Mouse (Mus musculus) B cell, adult 2 months (primary cell): ENCODE measurements around the gene Gm14226.
"Not testable (repeated sequence)": the region's sequence is repeated elsewhere in the genome, so short reads cannot be mapped to it uniquely, and the experiment has no call there.

Source experiments
- DNase-seq, 2 experiments: peaks; one replicate each; pipeline ENCODE4 v3.0.0; 2022

The Gm14226 gene

DNA sequence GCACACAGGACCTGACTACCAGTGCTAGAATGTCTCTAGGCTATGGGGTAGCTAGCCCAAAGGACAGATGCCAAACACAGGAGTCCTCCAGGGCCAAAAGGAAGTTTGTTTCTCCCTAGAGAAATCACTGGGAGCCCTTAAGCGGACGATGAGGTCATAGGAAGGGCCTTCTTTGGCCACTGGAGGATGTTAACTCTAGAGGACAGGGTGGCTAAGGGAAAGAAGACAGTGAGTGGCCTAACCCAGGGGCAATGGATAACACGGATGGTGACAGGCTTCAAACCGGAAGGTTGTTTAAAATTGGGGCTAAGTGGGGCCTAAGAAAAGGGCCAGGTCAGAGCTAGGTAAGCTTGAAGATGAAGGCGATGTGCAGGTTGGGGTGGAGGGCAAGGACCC, 32.0 kb downstream of the Gm14226 start:
- DNase-seq: no peak

DNA sequence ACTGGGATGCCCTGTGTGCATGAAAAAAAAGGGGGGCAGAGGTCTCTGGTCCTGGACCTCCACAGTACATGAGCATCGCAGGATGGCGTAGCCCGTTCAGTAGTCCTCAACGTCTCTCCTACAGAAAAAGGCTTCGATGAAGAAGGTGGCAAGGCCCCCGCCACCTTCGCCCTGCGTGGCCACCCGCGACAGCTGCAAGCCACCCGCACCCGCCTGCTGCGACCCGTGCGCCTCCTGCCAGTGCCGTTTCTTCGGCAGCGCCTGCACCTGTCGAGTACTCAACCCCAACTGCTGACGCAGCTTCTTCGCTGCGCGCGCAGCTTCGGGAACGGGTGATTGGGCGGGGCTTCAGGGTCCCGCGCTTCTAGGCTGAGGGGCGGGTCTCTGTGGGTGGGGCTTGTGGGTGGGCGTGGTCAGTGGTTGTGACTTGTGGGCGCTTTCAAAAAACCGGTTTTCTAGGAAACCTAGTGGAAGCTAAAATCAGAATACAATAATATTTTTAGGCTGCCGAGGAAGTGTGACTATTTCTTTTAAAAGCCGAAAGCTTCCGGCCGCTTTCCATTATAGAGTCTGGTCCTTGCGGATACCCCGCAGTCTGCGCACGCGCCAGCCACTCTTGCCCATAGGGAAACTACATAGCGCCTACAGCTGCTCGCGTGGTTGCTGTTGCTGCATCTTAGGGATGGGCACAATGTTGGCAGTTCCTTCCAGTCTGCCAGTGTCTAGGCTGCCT, 32.6 kb downstream of the Gm14226 start:
- DNase-seq: peak; percentile 96

DNA sequence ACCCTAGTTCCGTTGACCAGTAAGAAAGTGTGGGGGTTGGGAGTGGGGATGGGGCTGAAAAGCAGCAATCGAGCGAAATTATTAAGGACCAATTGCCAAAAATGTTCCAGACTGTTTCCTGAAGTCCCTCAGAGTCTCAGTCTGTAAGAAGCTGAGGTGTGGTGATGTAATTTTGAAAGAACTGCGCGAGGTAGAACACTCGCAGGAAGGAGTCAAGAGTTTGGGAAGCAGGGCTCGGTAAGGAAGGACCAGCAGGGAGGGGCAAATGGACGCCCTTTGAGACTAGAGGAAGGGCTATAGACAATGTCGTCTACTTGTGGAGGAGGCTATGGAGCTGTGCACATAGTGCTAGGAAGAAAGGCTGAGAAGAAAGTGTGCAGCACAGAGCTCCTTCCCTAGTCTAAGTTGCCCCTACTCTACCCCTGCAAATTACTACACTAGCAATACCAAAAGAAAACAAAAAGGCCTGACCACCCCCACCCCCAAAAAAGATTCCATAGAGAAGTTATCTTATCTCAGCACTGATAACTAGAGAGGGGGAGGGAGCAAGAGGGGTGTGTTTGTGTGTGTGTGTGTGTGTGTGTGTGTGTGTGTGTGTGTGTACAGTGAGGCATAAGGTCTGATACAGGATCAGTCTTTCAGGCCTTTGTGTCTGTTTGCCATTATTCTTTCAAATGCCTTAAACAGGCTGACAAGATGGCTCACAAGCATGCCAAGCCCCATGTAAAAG, 33.7 kb downstream of the Gm14226 start:
- DNase-seq: no peak

DNA sequence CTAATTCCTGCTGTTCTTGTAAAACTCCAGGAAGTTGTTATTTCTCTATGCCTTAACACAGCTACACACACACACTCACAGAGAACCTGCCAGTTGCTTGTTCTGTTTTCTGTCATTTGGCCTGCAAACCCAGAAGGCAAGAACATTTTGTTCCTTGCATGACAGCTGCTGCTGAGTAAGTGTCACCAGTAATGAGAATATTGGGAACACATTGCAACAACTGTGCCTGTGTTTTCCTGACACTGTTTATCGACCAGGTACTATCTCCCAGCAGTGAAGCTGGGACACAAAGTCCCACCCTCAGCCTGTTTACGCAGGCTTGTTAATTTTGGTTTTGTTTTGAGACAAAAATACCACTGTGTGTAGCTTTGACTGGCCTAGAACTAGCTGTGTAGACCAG, 34.6 kb downstream of the Gm14226 start:
- no peak for DNase-seq

DNA sequence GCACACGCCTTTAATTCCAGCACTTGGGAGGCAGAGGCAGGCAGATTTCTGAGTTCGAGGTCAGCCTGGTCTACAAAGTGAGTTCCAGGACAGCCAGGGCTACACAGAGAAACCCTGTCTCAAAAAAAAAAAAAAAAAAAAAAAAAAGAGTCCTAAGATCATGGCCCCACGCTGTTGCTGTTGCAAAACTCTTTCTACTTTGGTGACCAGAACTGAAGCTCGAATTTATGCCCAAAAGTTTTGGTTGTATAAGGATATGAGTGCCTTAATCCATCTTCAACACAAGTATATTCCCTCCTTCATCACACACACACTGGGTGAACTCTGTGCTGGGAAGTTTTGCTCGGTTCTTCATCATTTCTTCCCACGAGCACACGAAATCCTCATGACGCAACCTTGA, 35.4 kb downstream of the Gm14226 start:
- DNase-seq: not testable (repeated sequence)

DNA sequence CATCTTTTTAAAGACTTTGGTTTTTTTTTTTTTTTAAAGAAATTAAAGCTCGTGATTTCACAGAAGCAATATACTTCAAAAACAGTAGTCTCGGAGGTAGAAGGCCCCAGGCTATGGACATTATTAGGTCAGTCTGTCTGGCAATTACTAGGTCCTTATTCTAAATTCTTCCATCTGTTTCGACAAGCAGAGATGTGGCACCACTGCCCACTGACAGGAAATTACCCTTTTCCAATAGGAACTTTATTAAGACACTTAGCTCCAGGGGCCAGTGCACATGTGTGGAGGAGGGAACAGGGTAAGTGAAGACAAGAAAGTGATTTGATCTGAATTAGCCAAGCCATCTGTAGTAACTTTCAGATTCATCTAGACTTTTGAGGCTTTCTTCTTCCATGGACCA, 36.6 kb downstream of the Gm14226 start:
- no peak for DNase-seq

DNA sequence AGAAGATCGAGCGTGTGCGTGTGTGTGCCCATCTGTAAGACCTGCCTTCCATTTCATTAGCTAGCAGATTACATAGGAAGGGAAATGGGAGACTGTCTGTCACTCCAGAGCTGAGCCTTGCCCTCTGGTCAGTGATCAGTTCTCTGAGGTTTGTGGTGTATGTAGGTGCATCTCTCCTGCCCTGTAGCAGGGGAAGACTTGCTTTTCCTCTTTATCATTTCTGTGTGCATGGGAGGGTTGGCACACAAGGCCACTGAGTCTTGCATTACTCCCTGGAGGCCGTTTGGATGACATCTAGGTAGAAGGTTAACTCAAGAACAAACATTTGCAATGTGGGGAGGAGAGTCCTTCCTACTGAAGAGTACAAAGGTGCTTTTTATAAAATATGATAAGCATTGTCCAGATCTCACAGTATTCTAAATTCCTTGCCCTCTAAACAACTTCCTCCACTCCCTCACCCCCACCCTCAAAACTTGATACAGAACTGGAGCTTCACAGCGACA, 38.1 kb downstream of the Gm14226 start:
- DNase-seq: no peak

DNA sequence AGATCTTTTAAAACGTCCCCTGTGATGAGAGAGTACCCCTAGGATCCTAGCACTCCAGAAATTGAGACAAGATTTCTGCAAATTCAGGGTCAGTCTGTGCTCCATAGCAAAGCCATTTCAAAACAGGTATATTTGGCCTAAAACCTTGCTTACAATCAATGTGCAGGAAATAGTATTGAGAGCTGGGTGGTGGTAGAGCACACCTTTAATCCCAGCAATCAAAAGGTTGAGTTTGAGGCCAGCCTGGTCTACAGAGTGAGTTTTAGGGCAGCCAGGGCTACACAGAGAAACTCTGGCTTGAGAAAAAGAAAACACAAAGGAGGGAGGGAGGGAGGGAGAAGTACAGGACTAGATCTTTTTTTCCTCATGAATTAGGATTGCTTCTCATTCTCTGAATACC, 39.3 kb downstream of the Gm14226 start:
- no peak for DNase-seq

DNA sequence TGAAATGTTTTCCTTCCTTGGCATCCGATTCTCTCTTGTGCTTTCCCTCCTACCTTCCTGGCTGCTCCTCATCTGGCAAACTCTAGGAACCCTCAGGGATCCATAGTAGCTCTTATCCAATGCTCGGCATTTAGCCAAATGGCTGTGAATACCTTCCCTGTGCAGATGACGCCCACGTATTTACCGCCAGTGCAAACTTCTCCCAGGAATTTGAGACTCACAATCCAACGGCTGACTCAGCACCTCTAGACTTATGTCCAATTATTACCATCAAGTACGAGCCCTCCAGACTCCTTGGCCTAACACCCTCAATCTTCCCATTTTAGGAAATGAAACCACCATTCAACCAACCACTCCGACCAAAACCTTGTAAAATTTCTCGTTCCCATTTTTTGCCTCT, 53.0 kb downstream of the Gm14226 start:
- no peak for DNase-seq

DNA sequence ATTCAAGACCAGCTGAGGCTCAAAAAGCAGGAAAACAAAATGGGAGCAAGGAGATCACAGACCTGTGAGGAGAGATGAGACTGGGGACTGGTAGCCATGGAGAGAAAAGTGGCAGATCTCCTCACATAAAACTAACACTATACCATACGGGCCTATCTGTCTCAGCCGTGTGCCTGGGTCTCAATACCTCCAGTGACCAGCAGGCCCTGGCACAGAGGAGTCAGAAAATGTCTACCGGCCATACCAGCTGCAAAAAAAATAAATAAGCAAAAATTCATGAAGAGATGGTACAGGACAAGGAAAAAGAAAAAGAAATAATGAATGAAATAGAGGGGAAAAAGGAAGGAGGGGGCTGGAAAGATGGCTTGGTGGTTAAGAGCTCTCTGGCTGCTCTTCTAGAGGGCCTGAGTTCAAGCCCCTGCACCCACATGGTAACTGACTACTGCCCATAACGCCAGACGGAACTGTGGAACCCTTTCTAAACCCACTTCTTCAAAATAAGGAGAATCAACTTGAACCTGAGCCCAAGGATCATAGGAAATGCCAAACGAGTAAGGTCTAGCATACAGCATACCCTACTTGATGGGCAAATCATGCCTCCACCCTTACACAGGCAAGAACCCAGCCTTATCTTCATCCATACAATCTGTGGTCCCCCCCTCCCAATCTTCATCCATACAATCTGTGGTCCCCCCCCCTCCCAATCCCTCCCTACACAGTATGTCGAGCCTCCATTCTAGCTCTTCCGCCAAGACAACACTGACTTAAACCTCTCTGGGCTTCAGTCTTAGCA, 54.5 kb downstream of the Gm14226 start:
- DNase-seq: no peak

DNA sequence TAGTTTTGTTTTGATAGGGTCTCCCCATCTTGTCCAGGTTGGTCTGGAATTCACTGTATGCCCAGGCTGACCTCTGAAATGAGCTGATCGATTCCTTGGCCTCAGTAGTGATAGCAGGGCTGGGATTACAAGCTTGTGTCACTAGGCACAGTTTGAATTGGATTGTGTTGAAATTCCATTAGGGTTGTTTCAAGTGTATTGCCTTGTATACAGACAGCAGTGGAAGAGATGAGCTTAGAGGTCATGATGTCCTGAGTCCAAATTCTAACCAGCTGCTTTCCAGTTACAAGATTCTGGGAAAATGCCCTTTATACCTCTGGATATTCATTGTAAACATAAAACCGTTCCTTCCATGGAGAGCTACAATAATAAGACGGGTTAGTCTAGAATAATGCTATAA, 55.3 kb downstream of the Gm14226 start:
- DNase-seq: no peak

DNA sequence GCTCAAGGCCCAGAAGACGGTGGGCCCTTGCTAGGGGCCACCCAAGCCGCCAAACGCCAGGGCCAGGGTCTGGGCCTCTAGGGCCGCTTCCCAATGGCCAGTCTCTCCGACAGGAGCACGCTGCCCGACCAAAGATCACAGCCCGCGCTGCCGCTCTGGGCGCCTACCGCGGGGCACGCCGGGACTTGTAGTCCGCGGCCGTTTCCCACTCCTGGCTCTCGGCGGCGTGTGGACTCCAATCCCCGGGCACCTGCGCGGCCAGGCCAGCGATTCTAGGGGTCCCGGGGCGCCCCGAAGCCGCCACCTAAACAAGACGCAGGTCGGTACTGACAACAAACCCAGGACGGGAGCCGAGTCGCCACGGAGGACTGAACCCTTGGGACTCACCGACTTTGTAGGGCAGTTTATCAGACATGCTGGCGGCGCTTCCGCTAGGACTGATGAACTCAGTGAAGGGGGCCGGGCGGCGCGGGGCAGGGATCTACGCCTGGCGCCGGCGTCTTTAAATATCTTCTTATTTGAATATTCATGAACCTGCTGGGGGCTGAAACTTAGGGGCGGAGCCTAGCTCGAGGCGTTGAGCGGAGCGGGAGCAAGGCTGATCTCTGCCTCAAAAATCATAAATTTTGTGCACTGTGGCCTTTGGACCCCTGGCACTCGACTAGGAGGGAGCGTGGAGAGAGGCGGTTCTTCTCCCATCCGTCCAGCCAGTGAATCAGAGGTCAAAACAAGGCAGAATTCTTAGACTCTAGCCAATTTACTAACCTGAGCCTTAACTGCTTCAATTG, 56.1 kb downstream of the Gm14226 start, which contains the start of gene Ahcy:
Ahcy (minus strand) TSS at position 520 of the 788 bp plus-strand sequence.
- peak; percentile 91 to 92 for DNase-seq

DNA sequence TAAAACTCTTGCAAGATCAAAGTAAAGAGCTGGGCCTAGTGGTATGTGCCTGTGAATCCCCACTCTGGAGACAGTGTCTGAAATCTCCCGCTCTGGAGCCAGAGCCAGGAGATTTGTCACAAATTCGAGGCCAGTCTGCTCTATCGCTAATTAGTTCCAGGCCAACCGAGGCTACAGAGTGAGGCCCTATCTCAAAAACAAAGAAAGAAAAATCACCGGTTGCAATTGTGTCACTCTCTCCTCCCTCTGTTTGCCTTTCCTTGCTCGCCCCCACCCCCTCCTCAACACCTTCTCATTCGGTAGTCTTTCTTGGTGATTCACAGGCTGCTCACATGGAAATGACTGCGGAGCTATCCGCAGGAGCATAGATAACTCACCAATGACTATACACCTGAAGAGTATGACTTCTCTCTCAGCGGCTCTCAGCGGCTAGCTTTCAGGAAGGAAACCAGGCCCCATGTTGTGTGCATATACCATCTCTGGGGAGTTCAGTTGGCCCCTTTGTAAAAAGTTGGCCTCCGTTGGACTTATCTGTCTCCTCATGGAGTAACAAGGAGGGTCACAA, 56.8 kb downstream of the Gm14226 start:
- DNase-seq: peak; percentile 19 to 29

DNA sequence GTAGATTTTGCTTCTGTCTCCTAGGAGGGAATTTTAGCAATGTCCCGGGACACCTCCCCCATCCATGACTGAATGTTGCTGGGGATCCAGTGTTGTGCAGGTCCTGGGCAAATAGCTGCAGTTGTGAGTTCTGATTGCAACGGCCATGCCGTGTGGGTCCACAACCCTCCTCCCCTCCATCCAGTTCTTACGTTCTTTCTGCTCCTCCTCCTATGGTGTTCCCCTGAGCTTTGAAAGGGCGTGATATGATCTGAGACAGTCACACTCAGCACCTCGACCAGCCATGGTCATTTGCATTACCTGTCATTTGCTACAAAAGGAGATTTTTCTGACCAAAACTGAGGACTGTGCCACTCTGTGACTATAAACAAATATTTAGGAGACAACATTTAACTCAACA, 57.6 kb downstream of the Gm14226 start:
- no peak for DNase-seq
